Mouse (Mus musculus): ENCODE measurements around the gene Chn1. TPM values are rescaled to one million over a fixed set of nuclear protein-coding genes. Genes with fewer than 3 reads are reported as not detected.

Chn1 gene
- polyA plus RNA-seq, 1 experiment from 2014 or later, result 53.7 TPM

GRCm38 (mm10) chr2:73618486-73619052, 156.6 kb downstream of the Chn1 start:
- Histone ChIP-seq H3K4me1 (replicated peaks; ENCODE audit: control insufficient read depth, insufficient read depth, low read length) (no peaks in the 10 kb centered on the region), H3K27ac (ENCODE audit: low read length) (no peak overlapping the region), H3K27me3 (ENCODE audit: control insufficient read depth, insufficient read depth, low read depth, low read length) (no peaks in the 10 kb centered on the region), H3K9me3 (ENCODE audit: control insufficient read depth, low read length) (no peaks in the 10 kb centered on the region), H3K4me3 (ENCODE audit: low read length) (no peak overlapping the region), H3K4me2 (ENCODE audit: low read depth, low read length) (no peak overlapping the region), H3K36me3 (ENCODE audit: control insufficient read depth, insufficient read depth, low read length) (peaks cover 7% of the 10 kb centered on the region; the same call in 1 of the 2 replicates), H3K9ac (ENCODE audit: low read length) (no peak overlapping the region)
- no peak for ATAC-seq (ENCODE audit: low read depth)
- WGBS, result 64% methylated on average over 4 of the region's 4 CpGs

DNA sequence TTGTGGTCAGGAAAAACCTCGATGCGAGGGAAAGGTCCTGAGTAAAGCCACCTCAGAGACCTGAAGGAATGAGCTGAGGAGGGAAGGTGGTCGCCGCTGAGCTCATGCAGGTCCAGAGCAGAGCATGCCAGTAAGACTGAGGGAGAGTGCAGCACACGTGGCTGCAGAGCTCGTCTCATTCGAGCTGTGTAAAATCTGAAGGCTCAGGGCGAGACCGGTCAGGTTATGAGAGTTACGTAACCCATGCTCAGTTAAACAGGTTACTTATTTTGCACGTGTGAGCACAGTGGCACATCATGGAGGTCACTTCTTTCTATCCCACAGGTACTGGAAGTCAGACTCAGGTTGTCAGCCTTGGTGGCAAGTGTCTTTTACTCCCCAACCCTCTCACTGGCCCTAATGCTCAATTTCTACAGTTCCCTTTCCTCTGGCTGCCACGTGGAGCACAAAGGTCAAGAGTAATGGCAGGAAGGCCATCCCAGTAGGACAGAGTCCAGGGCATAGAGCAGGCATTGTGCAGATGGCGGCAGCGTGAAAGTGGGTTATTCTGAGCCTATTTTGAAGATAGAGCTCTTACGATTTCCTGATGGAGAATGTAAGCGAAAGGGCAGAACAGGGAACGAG, 158.6 kb downstream of the Chn1 start:
- Histone ChIP-seq H3K9me3 (ENCODE audit: control insufficient read depth, low read length) (no peaks in the 10 kb centered on the region), H3K9ac (ENCODE audit: low read length) (no peak overlapping the region), H3K27ac (ENCODE audit: low read length) (no peak overlapping the region), H3K4me2 (ENCODE audit: low read depth, low read length) (no peak overlapping the region), H3K36me3 (ENCODE audit: control insufficient read depth, insufficient read depth, low read length) (peaks cover 7% of the 10 kb centered on the region; the same call in 1 of the 2 replicates), H3K4me1 (replicated peaks; ENCODE audit: control insufficient read depth, insufficient read depth, low read length) (no peaks in the 10 kb centered on the region), H3K27me3 (ENCODE audit: control insufficient read depth, insufficient read depth, low read depth, low read length) (no peaks in the 10 kb centered on the region), H3K4me3 (ENCODE audit: low read length) (no peak overlapping the region)
- WGBS, result 85% methylated on average over 17 of the region's 17 CpGs
- ATAC-seq (ENCODE audit: low read depth), result no peak

DNA sequence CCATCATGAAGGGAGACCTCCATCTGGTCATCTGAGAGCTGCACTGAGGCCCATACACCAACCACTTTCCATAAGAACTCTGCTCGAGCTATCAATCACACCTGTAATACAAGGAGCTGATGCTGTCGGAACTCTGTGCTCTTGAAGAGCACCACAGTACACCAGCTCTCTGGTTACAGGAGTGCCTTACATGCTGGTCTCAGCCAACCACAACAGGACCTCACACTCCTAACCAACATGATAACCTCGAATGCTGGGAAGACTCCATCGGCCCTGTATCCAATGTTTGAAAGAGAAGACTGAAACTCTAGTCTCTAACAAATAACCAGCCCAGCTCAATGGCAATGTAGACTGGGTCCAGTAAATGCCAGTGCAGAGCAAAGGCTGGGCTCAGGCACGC, 159.7 kb downstream of the Chn1 start:
- H3K4me1 ChIP-seq (replicated peaks; ENCODE audit: control insufficient read depth, insufficient read depth, low read length), result no peaks in the 10 kb centered on the region
- H3K4me3 ChIP-seq (ENCODE audit: low read length), result no peak overlapping the region
- no peaks in the 10 kb centered on the region for H3K9me3 ChIP-seq (ENCODE audit: control insufficient read depth, low read length)
- H3K9ac ChIP-seq (ENCODE audit: low read length), result no peak overlapping the region
- no peak overlapping the region for H3K27ac ChIP-seq (ENCODE audit: low read length)
- H3K27me3 ChIP-seq (ENCODE audit: control insufficient read depth, insufficient read depth, low read depth, low read length), result no peaks in the 10 kb centered on the region
- ATAC-seq (ENCODE audit: low read depth), result no peak
- 85% methylated on average over 5 of the region's 5 CpGs for WGBS
- no peak overlapping the region for H3K4me2 ChIP-seq (ENCODE audit: low read depth, low read length)
- peaks cover 7% of the 10 kb centered on the region; the same call in 1 of the 2 replicates for H3K36me3 ChIP-seq (ENCODE audit: control insufficient read depth, insufficient read depth, low read length)

DNA sequence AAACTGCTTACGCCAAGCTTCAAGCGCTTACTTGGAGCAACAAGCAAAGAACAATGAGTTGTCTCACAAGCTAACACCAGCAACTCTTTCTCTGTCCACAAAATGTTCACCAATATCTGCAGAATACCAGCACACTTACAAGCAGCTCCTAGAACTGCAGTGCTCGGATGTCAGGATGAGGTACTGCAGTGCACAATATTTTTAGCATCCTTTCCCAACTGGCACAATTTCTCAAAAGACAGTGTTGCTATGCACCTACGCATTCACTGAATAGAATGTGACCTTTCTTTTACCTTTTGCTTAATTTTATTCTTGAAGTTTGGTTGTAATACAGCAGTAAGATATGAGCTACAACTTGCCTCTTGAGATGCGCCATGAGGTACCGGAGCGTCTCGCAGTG, 160.8 kb downstream of the Chn1 start:
- Histone ChIP-seq H3K4me2 (ENCODE audit: low read depth, low read length) (no peak overlapping the region), H3K27ac (ENCODE audit: low read length) (no peak overlapping the region), H3K9ac (ENCODE audit: low read length) (no peak overlapping the region), H3K27me3 (ENCODE audit: control insufficient read depth, insufficient read depth, low read depth, low read length) (no peaks in the 10 kb centered on the region), H3K4me1 (replicated peaks; ENCODE audit: control insufficient read depth, insufficient read depth, low read length) (peaks cover 5% of the 10 kb centered on the region; the same call in 1 of the 2 replicates), H3K9me3 (ENCODE audit: control insufficient read depth, low read length) (no peaks in the 10 kb centered on the region), H3K36me3 (ENCODE audit: control insufficient read depth, insufficient read depth, low read length) (peaks cover 7% of the 10 kb centered on the region; the same call in 1 of the 2 replicates), H3K4me3 (ENCODE audit: low read length) (no peak overlapping the region)
- no peak for ATAC-seq (ENCODE audit: low read depth)
- WGBS, result 94% methylated on average over 8 of the region's 8 CpGs

DNA sequence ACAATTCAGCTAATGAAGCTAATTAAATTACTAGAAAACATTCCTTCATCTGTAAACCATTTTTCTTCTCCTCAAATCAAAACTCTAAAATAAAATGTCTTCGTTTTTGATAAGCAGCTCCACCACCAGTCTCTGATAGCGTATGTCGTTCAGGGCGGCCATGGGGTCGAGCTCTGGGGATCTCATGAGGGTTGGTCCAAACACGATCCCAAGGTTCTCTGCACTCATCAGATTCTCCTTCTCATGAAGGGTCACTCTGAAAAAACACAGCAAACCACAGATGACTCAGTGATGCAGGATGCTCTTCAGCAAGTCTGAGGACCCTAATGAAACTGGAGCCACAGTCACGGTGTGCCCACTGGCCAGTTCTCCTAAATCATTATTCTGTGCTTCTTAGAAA, 162.2 kb downstream of the Chn1 start:
- peaks cover 7% of the 10 kb centered on the region; the same call in 1 of the 2 replicates for H3K4me1 ChIP-seq (replicated peaks; ENCODE audit: control insufficient read depth, insufficient read depth, low read length)
- no peak overlapping the region for H3K4me2 ChIP-seq (ENCODE audit: low read depth, low read length)
- H3K9me3 ChIP-seq (ENCODE audit: control insufficient read depth, low read length), result no peaks in the 10 kb centered on the region
- 89% methylated on average over 7 of the region's 7 CpGs for WGBS
- H3K27ac ChIP-seq (ENCODE audit: low read length), result no peak overlapping the region
- no peaks in the 10 kb centered on the region for H3K27me3 ChIP-seq (ENCODE audit: control insufficient read depth, insufficient read depth, low read depth, low read length)
- H3K9ac ChIP-seq (ENCODE audit: low read length), result no peak overlapping the region
- no peak overlapping the region for H3K4me3 ChIP-seq (ENCODE audit: low read length)
- no peak for ATAC-seq (ENCODE audit: low read depth)
- peaks cover 7% of the 10 kb centered on the region; the same call in 1 of the 2 replicates for H3K36me3 ChIP-seq (ENCODE audit: control insufficient read depth, insufficient read depth, low read length)

GRCm38 (mm10) chr2:73612367-73612914, 162.7 kb downstream of the Chn1 start:
- ATAC-seq (ENCODE audit: low read depth), result no peak
- no peaks in the 10 kb centered on the region for H3K27me3 ChIP-seq (ENCODE audit: control insufficient read depth, insufficient read depth, low read depth, low read length)
- peaks cover 7% of the 10 kb centered on the region; the same call in 1 of the 2 replicates for H3K36me3 ChIP-seq (ENCODE audit: control insufficient read depth, insufficient read depth, low read length)
- no peaks in the 10 kb centered on the region for H3K9me3 ChIP-seq (ENCODE audit: control insufficient read depth, low read length)
- no peak overlapping the region for H3K4me2 ChIP-seq (ENCODE audit: low read depth, low read length)
- H3K27ac ChIP-seq (ENCODE audit: low read length), result no peak overlapping the region
- no peak overlapping the region for H3K9ac ChIP-seq (ENCODE audit: low read length)
- peaks cover 10% of the 10 kb centered on the region; the same call in 1 of the 2 replicates for H3K4me1 ChIP-seq (replicated peaks; ENCODE audit: control insufficient read depth, insufficient read depth, low read length)
- H3K4me3 ChIP-seq (ENCODE audit: low read length), result no peak overlapping the region
- 93% methylated on average over 6 of the region's 6 CpGs for WGBS

GRCm38 (mm10) chr2:73611798-73612197, 163.3 kb downstream of the Chn1 start:
- Histone ChIP-seq H3K9ac (ENCODE audit: low read length) (no peak overlapping the region), H3K4me1 (replicated peaks; ENCODE audit: control insufficient read depth, insufficient read depth, low read length) (peaks cover 10% of the 10 kb centered on the region; the same call in 1 of the 2 replicates), H3K36me3 (ENCODE audit: control insufficient read depth, insufficient read depth, low read length) (peaks cover 7% of the 10 kb centered on the region; the same call in 1 of the 2 replicates), H3K9me3 (ENCODE audit: control insufficient read depth, low read length) (no peaks in the 10 kb centered on the region), H3K27me3 (ENCODE audit: control insufficient read depth, insufficient read depth, low read depth, low read length) (no peaks in the 10 kb centered on the region), H3K4me2 (ENCODE audit: low read depth, low read length) (no peak overlapping the region), H3K27ac (ENCODE audit: low read length) (no peak overlapping the region), H3K4me3 (ENCODE audit: low read length) (no peak overlapping the region)
- no peak for ATAC-seq (ENCODE audit: low read depth)
- 72% methylated on average over 6 of the region's 6 CpGs for WGBS

DNA sequence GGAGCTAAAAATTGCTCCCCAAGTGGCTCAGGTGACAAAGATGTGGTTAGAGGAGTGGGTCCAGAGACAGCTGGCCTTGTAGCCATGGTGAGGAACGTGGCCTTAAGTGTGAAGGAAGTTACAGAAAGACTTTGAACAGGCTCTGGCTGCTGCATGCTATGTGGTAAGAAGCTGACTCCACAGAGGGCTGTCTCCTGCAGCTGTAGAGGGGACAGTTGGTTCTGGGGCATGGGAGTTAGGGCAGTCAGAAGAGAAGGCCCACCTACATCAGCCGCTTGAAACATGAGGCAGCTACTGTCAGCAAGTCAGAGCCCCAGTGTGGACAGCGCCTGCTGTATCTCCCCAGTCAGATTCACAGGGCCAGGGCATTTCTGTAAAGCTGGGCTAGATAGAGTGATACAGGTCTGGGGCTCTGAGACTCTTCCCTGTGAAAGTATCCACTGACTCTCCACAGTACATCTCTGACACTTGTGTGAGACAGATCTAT, 165.4 kb downstream of the Chn1 start:
- no peak overlapping the region for H3K4me3 ChIP-seq (ENCODE audit: low read length)
- WGBS, result 83% methylated on average over 3 of the region's 3 CpGs
- no peaks in the 10 kb centered on the region for H3K27me3 ChIP-seq (ENCODE audit: control insufficient read depth, insufficient read depth, low read depth, low read length)
- no peaks in the 10 kb centered on the region for H3K9me3 ChIP-seq (ENCODE audit: control insufficient read depth, low read length)
- H3K27ac ChIP-seq (ENCODE audit: low read length), result no peak overlapping the region
- H3K4me1 ChIP-seq (replicated peaks; ENCODE audit: control insufficient read depth, insufficient read depth, low read length), result peaks cover 15% of the 10 kb centered on the region; the same call in 1 of the 2 replicates
- peaks cover 4% of the 10 kb centered on the region; the same call in 1 of the 2 replicates for H3K36me3 ChIP-seq (ENCODE audit: control insufficient read depth, insufficient read depth, low read length)
- no peak for ATAC-seq (ENCODE audit: low read depth)
- no peak overlapping the region for H3K9ac ChIP-seq (ENCODE audit: low read length)
- no peak overlapping the region for H3K4me2 ChIP-seq (ENCODE audit: low read depth, low read length)

- Histone ChIP-seq H3K27ac (ENCODE audit: low read length) (no peak overlapping the region; the same call in 1 of the 2 replicates), H3K4me3 (ENCODE audit: low read length) (no peak overlapping the region), H3K36me3 (ENCODE audit: control insufficient read depth, insufficient read depth, low read length) (no peaks in the 10 kb centered on the region), H3K9ac (ENCODE audit: low read length) (no peak overlapping the region), H3K9me3 (ENCODE audit: control insufficient read depth, low read length) (no peaks in the 10 kb centered on the region), H3K4me1 (replicated peaks; ENCODE audit: control insufficient read depth, insufficient read depth, low read length) (peaks cover 15% of the 10 kb centered on the region; the same call in 1 of the 2 replicates), H3K4me2 (ENCODE audit: low read depth, low read length) (no peak overlapping the region), H3K27me3 (ENCODE audit: control insufficient read depth, insufficient read depth, low read depth, low read length) (no peaks in the 10 kb centered on the region)
- peak; percentile 44; the same call in 1 of the 2 replicates for ATAC-seq (ENCODE audit: low read depth)
- WGBS, result 54% methylated on average over 5 of the region's 5 CpGs
These were observed 166.0 kb downstream of the Chn1 start for GRCm38 (mm10) chr2:73609067-73609723.

Measured in lung, embryonic 16.5 days (tissue).